Mouse (Mus musculus): ENCODE data around the gene Emilin1. TPM values are rescaled to one million over a fixed set of nuclear protein-coding genes. Genes with fewer than 3 reads are reported as not detected.

Gene Emilin1
- polyA plus RNA-seq, 1 experiment, result 83.9 TPM

DNA sequence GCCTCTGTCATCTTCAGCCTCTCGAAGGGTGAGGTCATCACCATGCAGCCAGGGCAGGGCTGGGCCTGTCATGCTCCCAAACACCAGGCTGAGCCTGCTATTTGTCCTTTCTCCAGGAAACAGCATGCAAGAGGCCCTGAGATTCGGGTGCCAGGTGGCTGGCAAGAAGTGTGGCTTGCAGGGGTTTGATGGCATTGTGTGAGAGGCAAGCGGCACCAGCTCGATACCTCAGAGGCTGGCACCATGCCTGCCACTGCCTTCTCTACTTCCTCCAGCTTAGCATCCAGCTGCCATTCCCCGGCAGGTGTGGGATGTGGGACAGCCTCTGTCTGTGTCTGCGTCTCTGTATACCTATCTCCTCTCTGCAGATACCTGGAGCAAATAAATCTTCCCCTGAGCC lies 17.6 kb downstream of the Emilin1 start:
- 78% methylated on average over 6 of the region's 6 CpGs for WGBS
- H3K27ac ChIP-seq (ENCODE audit: insufficient read depth, low read length), result no peak overlapping the region

DNA sequence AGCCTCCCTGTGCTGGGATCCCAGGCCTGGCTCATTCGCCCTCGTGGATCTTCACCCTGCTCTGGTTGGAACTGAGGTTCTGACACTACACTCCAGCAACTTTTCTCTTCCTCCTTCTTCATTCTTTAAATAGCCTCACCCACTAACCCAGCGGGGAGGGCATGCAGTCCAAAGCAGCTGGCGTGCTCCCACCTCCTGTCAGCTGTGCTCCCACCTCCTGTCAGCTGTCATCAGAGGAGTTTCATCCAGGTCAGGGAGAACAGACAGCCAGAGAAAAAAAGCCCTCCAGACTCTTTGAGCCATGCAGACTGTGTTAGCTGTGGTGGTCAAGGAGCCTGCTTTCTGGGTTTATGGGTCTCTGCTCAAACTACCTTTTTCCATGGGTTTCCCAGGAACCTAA lies 18.2 kb downstream of the Emilin1 start:
- Histone ChIP-seq H3K4me3 (ENCODE audit: extremely low read depth, insufficient read depth, insufficient read length) (no peak overlapping the region), H3K4me1 (ENCODE audit: control insufficient read depth, insufficient read depth, insufficient read length) (no peaks in the 10 kb centered on the region), H3K27ac (ENCODE audit: insufficient read depth, low read length) (no peak overlapping the region), H3K36me3 (ENCODE audit: control insufficient read depth, insufficient read depth, low read length) (no peaks in the 10 kb centered on the region), H3K27me3 (ENCODE audit: control insufficient read depth, insufficient read depth, low read length) (no peaks in the 10 kb centered on the region)
- no peak for TF ChIP-seq CTCF (IDR thresholded peaks at IDR 0.05; ENCODE audit: extremely low read depth, insufficient read depth, insufficient read length, insufficient replicate concordance)
- no peak for TF ChIP-seq POLR2A (IDR thresholded peaks at IDR 0.05; ENCODE audit: low read depth, low read length)
- WGBS, result 64% methylated on average over 4 of the region's 4 CpGs
- DNase-seq (ENCODE audit: low read depth in 1 of 2, low spot score in 2 of 2), result no peak

More for the DNA sequence above, 17.6 kb downstream of the Emilin1 start:
- Histone ChIP-seq H3K27me3 (ENCODE audit: control insufficient read depth, insufficient read depth, low read length) (no peaks in the 10 kb centered on the region), H3K4me3 (ENCODE audit: extremely low read depth, insufficient read depth, insufficient read length) (no peak overlapping the region), H3K4me1 (ENCODE audit: control insufficient read depth, insufficient read depth, insufficient read length) (no peaks in the 10 kb centered on the region), H3K36me3 (ENCODE audit: control insufficient read depth, insufficient read depth, low read length) (no peaks in the 10 kb centered on the region)
- no peak for DNase-seq (ENCODE audit: low read depth in 1 of 2, low spot score in 2 of 2)
- TF ChIP-seq CTCF (IDR thresholded peaks at IDR 0.05; ENCODE audit: extremely low read depth, insufficient read depth, insufficient read length, insufficient replicate concordance) (no peak), POLR2A (IDR thresholded peaks at IDR 0.05; ENCODE audit: low read depth, low read length) (no peak)

DNA sequence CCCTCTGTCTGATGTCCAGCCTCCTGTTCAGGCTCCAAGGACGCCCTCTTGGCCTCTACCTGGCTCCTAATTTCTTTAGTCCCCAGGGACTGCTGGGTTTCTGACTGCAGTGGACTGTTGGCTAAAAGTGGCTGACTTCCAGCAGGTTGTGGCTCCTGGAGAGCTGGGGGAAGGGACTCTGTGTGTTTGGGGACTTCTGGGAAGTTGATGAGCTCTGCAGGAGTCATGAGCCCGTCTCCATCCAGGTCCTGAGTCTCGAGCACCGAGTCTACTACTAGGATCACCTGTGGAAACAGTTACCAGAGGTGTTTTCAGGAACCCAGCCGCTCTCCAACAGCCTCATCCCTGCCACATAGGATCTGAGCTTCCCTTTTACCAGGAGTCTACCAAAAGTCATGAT lies 20.5 kb downstream of the Emilin1 start:
- WGBS, result 80% methylated on average over 5 of the region's 5 CpGs
- TF ChIP-seq POLR2A (IDR thresholded peaks at IDR 0.05; ENCODE audit: low read depth, low read length) (no peak), CTCF (IDR thresholded peaks at IDR 0.05; ENCODE audit: extremely low read depth, insufficient read depth, insufficient read length, insufficient replicate concordance) (no peak)
- H3K27ac ChIP-seq (ENCODE audit: insufficient read depth, low read length), result no peak overlapping the region
- no peaks in the 10 kb centered on the region for H3K36me3 ChIP-seq (ENCODE audit: control insufficient read depth, insufficient read depth, low read length)
- no peaks in the 10 kb centered on the region for H3K27me3 ChIP-seq (ENCODE audit: control insufficient read depth, insufficient read depth, low read length)
- H3K4me3 ChIP-seq (ENCODE audit: extremely low read depth, insufficient read depth, insufficient read length), result no peak overlapping the region
- no peak for DNase-seq (ENCODE audit: low read depth in 1 of 2, low spot score in 2 of 2)
- no peaks in the 10 kb centered on the region for H3K4me1 ChIP-seq (ENCODE audit: control insufficient read depth, insufficient read depth, insufficient read length)

DNA sequence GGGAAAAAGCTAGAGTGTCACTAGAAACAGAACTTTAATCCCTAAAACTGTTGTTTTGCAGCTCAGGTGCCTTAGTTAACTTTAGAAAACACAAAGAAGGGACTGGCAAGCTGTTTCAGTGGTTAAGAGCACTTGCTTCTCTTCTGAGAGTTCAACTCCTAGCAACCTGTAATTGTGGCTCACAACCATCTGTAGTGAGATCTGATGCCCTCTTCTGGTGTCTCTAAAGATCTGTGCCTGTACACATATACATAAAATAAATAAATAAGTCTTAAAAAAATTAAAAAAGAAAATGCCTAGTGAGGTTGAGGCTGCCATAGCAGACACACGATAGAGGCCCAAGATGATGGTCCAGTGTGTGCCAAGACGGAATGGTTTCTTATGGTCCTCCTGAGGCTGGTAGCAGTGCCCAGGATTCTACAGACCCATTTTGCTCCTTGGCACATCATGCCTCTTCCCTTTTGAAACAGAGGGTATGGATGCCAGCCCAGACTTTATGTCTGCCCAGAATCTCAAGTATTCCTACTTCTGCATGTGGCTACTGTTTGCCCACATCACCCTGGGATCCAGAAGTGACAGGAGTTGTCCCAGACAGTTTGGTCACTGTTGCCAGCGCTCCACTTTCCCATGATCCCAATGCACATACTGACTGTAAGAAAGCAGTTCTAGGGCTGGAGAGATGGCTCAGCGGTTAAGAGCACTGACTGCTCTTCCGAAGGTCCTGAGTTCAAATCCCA lies 21.7 kb downstream of the Emilin1 start:
- DNase-seq (ENCODE audit: low read depth in 1 of 2, low spot score in 2 of 2), result no peak
- no peak for TF ChIP-seq POLR2A (IDR thresholded peaks at IDR 0.05; ENCODE audit: low read depth, low read length)
- TF ChIP-seq CTCF (IDR thresholded peaks at IDR 0.05; ENCODE audit: extremely low read depth, insufficient read depth, insufficient read length, insufficient replicate concordance), result no peak

DNA sequence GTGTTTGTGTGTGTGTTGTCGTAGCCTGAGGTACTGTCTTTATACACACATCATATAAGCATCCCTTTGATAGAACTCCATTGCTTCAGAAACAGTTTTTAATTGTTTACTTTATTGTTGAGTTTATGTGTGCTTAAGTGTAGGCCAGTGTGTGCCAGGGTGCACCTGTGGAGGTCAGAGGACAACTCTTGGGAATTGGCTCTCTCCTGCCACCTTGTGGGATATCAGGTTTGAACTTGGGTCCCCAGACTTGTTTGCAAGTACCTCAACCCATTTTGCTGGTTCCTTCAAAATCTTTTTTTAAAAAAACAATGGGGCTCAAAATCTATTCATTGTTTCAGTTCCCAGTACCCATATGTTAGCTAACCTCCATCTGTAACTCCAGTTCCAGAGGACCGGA lies 29.8 kb downstream of the Emilin1 start:
- WGBS, result 91% methylated on average over 2 of the region's 2 CpGs
- H3K4me1 ChIP-seq (ENCODE audit: control insufficient read depth, insufficient read depth, insufficient read length), result peaks cover 3% of the 10 kb centered on the region; the same call in 1 of the 2 replicates
- no peak for DNase-seq (ENCODE audit: low read depth in 1 of 2, low spot score in 2 of 2)
- TF ChIP-seq POLR2A (IDR thresholded peaks at IDR 0.05; ENCODE audit: low read depth, low read length) (no peak), CTCF (IDR thresholded peaks at IDR 0.05; ENCODE audit: extremely low read depth, insufficient read depth, insufficient read length, insufficient replicate concordance) (peak; percentile 18; the same call in 1 of the 2 replicates)
- H3K27ac ChIP-seq (ENCODE audit: insufficient read depth, low read length), result no peak overlapping the region
- H3K4me3 ChIP-seq (ENCODE audit: extremely low read depth, insufficient read depth, insufficient read length), result no peak overlapping the region
- H3K27me3 ChIP-seq (ENCODE audit: control insufficient read depth, insufficient read depth, low read length), result peaks cover 6% of the 10 kb centered on the region
- no peaks in the 10 kb centered on the region for H3K36me3 ChIP-seq (ENCODE audit: control insufficient read depth, insufficient read depth, low read length)

More for the DNA sequence above, 21.7 kb downstream of the Emilin1 start:
- no peaks in the 10 kb centered on the region for H3K4me1 ChIP-seq (ENCODE audit: control insufficient read depth, insufficient read depth, insufficient read length)
- H3K27me3 ChIP-seq (ENCODE audit: control insufficient read depth, insufficient read depth, low read length), result no peaks in the 10 kb centered on the region
- WGBS, result 91% methylated on average over 5 of the region's 5 CpGs
- H3K4me3 ChIP-seq (ENCODE audit: extremely low read depth, insufficient read depth, insufficient read length), result no peak overlapping the region
- H3K27ac ChIP-seq (ENCODE audit: insufficient read depth, low read length), result no peak overlapping the region
- H3K36me3 ChIP-seq (ENCODE audit: control insufficient read depth, insufficient read depth, low read length), result no peaks in the 10 kb centered on the region

DNA sequence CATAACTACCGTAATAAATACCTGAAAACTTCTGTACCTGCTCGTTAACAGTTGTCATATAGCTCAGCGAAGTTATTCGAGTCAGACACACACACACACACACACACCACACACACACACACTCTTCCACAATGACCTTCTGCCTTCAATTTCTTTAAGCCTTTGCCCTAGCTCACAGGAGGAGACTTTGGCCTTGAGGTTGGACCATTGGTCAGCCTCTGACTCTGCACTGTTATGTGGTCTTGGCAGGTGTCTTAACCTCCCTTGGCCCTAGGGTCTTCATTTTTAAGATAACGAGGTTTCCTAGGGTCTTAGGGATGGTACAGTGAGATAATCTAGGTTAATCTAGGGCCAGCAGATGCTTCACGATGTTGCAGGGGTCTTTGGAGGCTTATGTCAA lies 31.1 kb downstream of the Emilin1 start:
- Histone ChIP-seq H3K4me3 (ENCODE audit: extremely low read depth, insufficient read depth, insufficient read length) (no peak overlapping the region), H3K27ac (ENCODE audit: insufficient read depth, low read length) (no peak overlapping the region), H3K27me3 (ENCODE audit: control insufficient read depth, insufficient read depth, low read length) (peaks cover 6% of the 10 kb centered on the region), H3K4me1 (ENCODE audit: control insufficient read depth, insufficient read depth, insufficient read length) (peaks cover 3% of the 10 kb centered on the region; the same call in 1 of the 2 replicates), H3K36me3 (ENCODE audit: control insufficient read depth, insufficient read depth, low read length) (no peaks in the 10 kb centered on the region)
- 91% methylated on average over 6 of the region's 6 CpGs for WGBS
- no peak for DNase-seq (ENCODE audit: low read depth in 1 of 2, low spot score in 2 of 2)
- no peak for TF ChIP-seq CTCF (IDR thresholded peaks at IDR 0.05; ENCODE audit: extremely low read depth, insufficient read depth, insufficient read length, insufficient replicate concordance)
- TF ChIP-seq POLR2A (IDR thresholded peaks at IDR 0.05; ENCODE audit: low read depth, low read length), result no peak
